Mouse (Mus musculus) forelimb bud, embryonic 11.5 days (tissue): ENCODE measurements at regions not wholly inside any gene's neighbourhood (a gene's known extent, or its start where the extent isn't known, plus 50 kb on each side); places are given as distances from the start of the nearest gene placed in this dataset.

Experiments
- DNase-seq: peaks from one replicate; pipeline ENCODE4 v3.0.0-alpha.2; 2012; ENCODE audit warnings: low read depth, low spot score

GRCm38 (mm10) chr1:35580474-35580873 lies 487.7 kb upstream of the Hs6st1 start:
- DNase-seq: no peak

DNA sequence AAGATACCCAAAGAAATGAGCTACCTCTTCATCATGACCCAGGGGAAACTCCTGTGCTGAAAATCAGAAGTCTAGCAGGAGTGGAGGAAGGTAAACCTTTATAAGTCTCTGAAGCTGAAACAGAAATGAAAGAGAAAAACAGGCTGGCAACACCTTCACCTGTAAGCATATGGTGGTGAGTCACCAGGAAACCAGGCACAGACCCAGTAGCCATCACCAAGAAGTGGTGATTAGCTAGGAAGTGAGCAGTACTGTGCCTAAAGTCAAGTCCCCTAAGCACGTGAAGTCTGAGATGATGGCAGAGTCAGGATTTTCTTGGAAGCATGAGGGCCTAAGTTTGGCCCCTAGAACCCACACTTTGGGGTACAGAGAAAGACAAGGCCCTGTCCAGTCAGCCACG lies 480.3 kb upstream of the Hs6st1 start:
- DNase-seq: no peak

DNA sequence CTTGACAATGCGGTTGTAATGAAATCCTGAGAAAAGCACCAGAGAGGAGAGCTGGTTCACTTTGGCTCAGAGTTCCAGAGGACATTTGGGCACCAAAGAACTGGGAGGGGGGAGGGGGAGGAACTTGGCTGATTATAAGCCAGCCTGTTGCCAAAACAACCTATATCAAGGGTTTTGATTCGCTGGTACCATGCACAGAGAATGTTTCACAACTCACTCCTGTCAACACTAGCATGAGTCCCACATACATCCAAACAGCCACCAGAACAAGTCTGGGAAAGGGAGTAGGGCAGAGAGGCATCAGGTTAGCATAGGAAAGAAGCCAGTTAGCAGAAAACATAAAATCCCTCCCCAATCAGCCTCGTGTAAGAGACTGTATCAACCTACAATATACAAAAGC lies 479.3 kb upstream of the Hs6st1 start:
- no peak for DNase-seq

GRCm38 (mm10) chr1:35600847-35601246 lies 467.4 kb upstream of the Hs6st1 start:
- DNase-seq: no peak

- no peak for DNase-seq
Observed at GRCm38 (mm10) chr1:35615131-35615530, 453.1 kb upstream of the Hs6st1 start.

GRCm38 (mm10) chr1:35619476-35619875 lies 448.7 kb upstream of the Hs6st1 start:
- DNase-seq: no peak

DNA sequence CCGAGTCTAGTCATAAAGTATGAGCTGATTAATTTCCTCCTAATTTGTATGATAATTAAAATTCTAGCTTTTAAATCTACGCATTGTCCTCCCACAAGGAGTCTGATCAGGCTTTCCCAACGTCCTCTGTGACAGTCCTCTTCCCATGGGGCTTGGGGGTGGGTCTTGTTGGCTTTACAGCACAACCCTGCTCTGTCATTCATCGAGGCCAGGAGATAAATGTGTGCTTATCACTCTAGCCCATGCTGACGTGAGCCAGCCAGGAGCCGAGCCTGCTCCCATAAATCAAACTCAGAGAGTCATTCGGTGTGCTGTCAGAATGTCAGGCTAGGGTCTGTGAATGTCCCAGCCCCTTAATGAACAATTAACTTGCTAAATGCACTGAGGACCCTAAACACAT lies 425.6 kb upstream of the Hs6st1 start:
- DNase-seq: no peak

DNA sequence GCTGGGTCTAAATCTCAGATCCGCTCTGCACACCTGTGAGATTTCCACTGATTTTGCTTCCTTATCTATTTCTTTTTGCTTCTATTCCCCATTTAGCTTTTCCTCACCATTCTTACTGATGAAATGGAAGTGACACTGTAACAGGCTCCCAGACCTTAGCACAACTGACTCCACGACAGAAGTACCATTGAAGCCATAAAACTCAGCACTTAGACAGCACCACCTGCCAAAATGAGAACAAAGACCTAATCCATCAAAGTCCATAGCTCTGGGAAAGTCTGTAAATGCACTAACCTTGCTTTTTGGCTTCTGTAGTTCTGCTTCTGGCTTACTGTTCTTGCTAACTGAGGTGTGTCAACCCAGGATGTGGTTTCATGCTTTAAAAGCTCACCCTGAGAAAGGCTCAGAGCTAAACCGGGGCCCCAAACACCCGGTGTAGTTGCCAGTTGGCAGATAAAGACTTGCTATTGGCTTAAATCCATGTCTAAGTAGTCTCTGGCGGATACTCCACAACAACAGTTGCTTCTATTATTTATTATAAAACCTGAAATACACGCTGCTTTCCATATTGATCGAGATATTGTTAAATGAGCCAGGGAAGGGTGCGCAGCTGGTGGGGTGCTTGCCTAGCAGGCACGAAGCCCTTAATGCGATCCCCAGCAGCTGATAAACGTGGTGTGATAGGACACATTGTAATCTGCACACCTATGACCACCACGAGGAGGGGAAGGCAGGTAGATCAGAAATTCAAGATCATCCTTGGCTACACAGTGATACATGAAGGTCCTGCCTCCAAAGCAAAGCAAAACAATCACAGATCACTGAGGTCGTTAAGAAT lies 414.9 kb upstream of the Hs6st1 start:
- no peak for DNase-seq

DNA sequence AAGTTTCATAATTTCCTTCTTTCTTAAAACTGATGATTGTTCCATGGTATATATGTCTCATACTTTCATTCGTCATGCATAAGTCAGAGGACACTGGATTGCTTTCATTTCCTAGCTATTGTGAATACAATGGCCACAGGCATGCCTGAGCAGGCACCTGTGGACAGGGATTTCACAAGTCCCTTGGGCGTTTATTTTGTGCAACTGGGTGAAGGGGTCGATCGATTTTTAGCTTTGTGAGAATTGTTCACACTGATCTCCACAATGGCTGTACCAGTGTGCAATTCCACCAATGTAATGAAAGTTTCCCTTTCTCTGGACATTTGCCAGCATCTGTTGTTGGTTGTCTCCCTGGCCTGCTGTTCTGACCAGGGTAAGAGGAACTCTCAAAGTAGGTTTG lies 405.2 kb upstream of the Hs6st1 start:
- DNase-seq: no peak

DNA sequence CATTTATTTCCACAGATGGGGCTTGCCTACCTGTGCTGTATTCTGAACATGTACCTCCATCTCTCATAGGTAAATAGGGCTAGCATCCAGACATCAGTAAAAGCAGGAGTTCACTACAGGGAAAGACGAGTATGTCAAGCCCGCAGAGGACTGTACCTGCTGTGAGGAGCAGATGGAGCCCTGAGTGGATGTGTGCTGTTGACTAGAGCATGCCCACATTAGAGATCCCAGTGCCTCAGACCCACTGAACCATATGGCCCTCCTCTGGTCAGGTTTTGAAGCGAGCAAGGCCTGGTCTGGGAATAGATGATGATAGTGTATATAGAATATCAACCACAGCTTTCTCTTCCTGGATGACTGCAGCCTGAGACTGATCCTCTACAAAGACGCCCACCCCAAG lies 394.7 kb upstream of the Hs6st1 start:
- no peak for DNase-seq

- DNase-seq: no peak
Observed at GRCm38 (mm10) chr1:35673992-35674391, 394.2 kb upstream of the Hs6st1 start.

- no peak for DNase-seq
Observed at GRCm38 (mm10) chr1:35682511-35682949, 385.7 kb upstream of the Hs6st1 start.

GRCm38 (mm10) chr1:35685651-35686050 lies 382.5 kb upstream of the Hs6st1 start:
- no peak for DNase-seq

- no peak for DNase-seq
Observed at GRCm38 (mm10) chr1:35694349-35694748, 373.9 kb upstream of the Hs6st1 start.

DNA sequence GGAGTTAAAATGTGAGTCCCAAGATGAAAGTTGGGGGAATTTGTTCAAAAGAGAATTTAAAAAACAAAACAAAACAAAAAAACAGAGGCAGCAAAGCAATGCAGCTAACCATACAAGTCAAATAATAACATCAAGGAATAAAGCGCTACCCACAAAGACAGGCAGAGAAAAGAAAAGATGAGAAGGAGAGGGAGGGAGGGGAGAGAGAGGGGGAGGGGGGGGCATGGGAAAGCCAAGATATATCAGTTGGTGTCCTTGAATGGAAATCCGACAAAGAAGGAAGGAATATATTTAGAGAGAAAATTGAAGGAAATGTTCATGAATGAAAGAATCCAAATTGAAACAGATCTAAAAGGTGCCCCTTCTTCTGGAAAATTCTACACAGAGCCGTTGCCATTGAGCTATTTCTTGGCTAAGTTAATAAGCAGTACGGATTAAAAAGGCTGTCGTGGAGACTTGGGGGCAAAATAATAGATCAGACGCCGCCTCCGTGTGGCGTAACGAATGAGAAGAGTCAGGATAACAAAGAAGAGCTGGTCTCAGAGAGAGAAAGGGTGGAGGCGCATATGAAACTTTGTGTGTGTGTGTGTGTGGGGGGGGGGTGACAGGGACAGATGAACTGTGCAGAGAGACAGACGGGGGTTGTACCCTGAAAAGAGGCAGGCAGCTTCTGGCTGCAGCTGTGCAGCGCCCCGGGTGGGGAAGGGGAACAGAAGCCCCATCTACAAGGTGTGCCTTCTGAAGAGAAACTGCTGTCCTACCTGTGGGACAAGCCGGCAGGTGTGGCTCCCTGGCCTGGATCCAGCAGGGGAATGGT lies 373.2 kb upstream of the Hs6st1 start:
- no peak for DNase-seq

GRCm38 (mm10) chr1:35697218-35697617 lies 371.0 kb upstream of the Hs6st1 start:
- no peak for DNase-seq

DNA sequence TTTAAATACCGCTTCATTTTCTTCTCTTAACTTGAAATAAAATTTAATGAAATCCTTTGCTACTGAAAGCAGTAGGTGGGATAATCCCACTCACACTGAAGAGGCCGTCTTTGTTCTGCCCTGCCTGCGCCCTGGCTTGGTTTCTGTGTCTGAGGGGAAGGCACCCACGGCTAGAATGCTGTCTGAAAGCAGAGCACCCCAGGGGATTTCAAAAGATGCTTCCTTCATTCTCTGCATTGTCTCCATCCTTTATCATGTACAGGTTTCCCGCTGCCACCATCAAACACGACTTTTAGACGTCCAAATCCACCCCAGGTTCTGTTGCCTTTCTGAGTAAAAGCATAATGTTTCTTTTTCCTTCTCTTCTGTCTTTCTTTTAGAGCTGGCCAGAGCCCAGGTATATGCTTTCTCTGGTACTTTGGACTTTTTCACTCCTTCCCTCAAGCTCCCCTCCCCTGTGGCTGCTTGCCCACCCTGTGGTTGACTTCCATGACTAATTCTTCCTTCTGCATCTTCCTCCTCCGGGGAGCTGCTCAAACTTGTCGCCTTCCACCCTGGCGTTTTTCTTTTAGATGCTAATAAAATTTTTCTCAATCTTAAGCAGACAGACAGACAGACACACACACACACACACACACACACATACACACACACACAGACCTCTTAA lies 370.2 kb upstream of the Hs6st1 start:
- DNase-seq: no peak

DNA sequence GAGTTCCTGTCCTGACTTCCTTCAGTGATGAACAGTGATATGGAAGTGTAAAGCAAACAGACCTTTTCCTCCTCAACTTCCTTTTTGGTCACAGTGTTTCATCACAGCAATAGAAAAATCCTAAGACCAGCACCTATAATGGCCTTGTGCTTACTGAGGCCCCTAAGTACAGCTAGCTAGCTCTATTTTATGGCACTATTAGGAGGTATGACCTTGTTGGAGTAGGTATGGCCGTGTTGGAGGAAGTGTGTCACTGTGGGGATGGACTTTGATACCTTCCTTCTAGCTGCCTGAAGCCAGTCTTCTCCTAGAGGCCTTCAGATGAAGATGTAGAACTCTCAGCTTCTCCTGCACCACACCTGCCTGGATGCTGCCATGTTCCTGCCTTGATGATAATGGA lies 365.6 kb upstream of the Hs6st1 start:
- no peak for DNase-seq

DNA sequence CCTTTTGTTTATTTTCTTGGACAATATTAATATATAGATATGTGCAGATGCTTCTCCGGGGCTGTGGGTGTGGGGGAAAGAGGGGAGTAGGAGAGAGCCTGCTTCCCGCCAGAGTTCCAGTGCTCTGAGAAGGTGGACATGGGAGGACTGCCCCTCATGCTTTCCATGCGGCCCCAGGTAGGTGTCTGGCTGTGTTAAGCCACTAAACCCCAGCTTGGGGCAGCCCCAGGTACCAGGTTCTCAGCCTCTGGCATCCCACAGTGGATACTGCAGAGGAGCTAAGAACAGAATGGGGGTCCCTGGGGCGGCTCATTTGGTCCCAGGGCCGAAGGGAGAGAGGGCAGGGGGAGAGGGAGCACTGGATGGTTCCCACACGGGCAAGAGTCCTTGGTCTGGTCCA lies 361.9 kb upstream of the Hs6st1 start:
- DNase-seq: no peak

DNA sequence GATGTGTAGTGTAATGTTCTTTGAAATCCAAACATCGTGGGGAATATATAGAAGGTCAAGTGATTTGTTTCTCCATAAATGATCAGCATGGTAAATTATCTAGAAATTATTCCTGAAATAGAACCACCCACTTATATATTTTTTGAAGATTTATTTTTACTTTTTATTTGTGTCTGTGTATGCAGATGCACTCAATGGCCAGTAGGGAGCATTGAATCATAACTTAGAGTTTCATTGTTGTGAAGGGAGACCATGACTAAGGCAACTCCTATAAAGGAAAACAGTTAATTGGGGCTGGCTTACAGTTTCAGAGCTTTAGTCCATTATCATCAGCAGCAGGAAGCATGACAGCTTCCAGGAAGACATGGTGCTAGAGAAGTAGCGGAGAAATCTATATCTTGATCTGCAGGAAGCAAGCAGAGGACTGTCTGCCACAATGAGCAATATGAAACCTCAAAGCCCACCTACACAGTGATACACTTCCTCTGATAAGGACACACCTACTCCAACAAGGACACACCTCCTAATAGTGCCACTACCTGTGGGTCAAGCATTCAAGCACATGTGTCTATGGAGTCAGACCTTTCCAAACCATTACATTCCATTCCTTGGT lies 359.9 kb upstream of the Hs6st1 start:
- no peak for DNase-seq

GRCm38 (mm10) chr1:35709214-35709613 lies 359.0 kb upstream of the Hs6st1 start:
- no peak for DNase-seq

DNA sequence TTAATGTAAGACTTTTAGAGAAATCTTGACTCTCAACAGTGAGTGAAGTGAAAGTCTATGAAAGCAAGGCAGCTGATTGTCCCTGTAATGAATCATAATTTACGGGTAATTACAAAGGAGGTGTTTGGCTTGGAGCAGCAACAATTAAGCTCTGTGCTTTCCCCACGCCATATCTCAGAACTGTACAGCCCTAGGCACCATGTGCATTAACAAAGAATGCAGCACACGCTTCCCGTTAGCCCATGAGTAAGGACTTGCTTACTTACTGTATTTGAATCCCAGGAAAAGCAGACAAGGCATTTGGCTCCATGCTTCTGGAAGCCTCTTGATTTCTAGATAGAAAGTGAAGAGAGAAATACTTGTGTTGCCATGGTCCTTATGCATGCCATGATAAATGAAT lies 354.2 kb upstream of the Hs6st1 start:
- DNase-seq: no peak
